Mouse (Mus musculus) liver, adult 10 weeks (tissue): ENCODE results near the gene Anp32b. TPM values are rescaled to one million over a fixed set of nuclear protein-coding genes. Genes with fewer than 3 reads are reported as not detected.

Source experiments
- polyA plus RNA-seq: library from polyadenylated mRNA; stranded (reverse); fragments of 350-450 nt; fragmentation: Illumina TruSeq; extraction: RNeasy Lipid Tissue Mini Kit (QIAGEN cat#74804); gene quantifications from one replicate; pipeline ENCODE4 v1.2.3, GENCODE M21; 2014; ENCODE audit warnings: low read depth, low replicate concordance

Gene Anp32b
- 82.9 TPM for polyA plus RNA-seq

DNA sequence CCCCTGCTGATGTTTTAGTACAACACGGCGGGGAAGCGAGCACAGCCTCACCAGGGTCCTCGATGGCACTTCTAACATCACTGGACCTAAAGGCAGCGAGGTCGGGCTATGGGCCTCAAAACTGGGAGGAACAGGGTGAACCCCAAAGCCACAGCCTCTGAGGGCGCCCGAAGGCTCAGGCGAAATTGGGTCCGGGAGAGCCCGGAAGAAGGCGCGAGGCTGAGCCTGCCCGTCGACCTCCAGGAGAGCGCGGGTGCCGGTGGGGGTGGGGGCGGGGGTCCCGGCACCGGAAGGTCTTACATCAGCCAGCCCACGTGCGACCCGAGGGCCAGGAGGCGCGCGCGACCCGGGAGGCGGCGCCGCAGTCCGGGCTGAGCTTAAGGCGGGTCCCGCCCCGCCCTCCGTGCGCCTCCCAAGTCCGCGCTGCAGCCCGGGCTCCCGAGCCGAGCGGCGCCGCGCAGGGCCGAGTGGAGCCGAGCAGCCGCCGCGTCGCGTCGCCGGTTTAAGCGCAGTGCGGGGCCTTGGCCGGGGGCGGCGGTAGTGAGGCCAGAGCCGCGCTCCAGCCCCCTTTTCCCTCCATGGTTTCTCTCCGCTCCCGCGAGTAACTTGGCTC lies at the start of gene Anp32b:
Gene Anp32b (plus strand): TSS at position 384 of the 613 bp plus-strand sequence.

DNA sequence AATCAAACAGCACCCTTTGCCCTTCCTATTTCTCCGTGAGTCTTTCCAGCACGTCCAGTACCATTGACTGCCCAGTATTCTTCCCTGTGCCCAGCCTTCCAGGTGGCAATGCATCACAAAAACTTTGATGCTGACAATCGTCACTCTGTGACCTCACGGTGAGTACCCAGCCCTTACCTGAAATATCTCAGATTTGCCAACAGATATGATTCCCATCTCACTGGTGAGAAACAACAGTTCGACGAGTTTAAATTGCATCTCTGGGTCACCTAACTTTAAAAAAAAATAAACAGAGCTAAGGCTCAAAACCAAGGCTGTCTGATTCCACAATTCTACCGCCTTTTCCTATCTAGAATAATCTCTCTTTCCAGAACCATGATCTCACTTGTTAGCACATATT lies 37.3 kb upstream of the Anp32b start, which contains the start of gene Hemgn:
Gene Hemgn (minus strand): TSS at position 101 of the 400 bp plus-strand sequence.

GRCm38 (mm10) chr4:46489028-46489925 lies 38.6 kb downstream of the Anp32b start, which contains the start of gene Nans:
Gene Nans (plus strand): TSS chr4:46489248.

Other genes starting within 250 kb of the Anp32b start
- not detected for gene Foxe1, start 107.3 kb upstream of the Anp32b start, polyA plus RNA-seq
- 0.93 TPM for gene Trmo, start 61.5 kb upstream of the Anp32b start, polyA plus RNA-seq
- not detected for gene Hemgn, start 37.4 kb upstream of the Anp32b start, polyA plus RNA-seq
- gene Nans, start 38.3 kb downstream of the Anp32b start, polyA plus RNA-seq, result 4.4 TPM
- 29.6 TPM for gene Trim14, start 85.2 kb downstream of the Anp32b start, polyA plus RNA-seq
- 0.45 TPM for gene Coro2a, start 151.3 kb downstream of the Anp32b start, polyA plus RNA-seq
- gene Tbc1d2, start 199.3 kb downstream of the Anp32b start, polyA plus RNA-seq, result not detected